Mouse (Mus musculus) liver, postnatal 0 days (tissue): ENCODE measurements around the gene Fam243.

ENCODE experiments used
- CTCF ChIP-seq: sonication (generic); IDR thresholded peaks from 2 replicates; pipeline ENCODE4 v1.5.1; 2016; ENCODE audit warnings: antibody characterized with exemption, low read depth
- EP300 ChIP-seq: IDR thresholded peaks from 2 replicates; pipeline ENCODE4 v1.6.1; 2016; ENCODE audit warnings: antibody characterized with exemption, low read depth, mild to moderate bottlenecking

DNA sequence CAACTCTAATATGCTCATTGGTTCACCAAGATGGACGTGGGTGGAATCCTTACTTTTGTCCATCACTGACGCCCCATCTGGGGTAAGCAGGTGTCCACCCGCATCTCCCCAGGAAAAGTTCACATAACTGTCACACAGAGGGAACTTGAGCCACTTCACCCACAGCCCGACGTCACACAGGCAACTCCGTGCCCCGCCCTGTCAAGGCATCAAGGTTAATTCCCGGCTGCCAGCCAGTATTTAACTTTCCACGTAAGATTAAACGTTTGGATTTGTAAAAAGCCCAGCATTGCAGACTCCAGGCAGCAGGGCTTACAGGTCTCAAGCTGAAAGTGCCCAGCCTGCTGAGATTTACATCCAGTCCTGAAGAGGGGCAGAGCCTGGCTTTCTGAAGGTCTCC is 29.1 kb downstream of the Fam243 start, which contains the start of gene Kcne2:
- TF ChIP-seq CTCF (no peak), EP300 (no peak)
